Mouse (Mus musculus) mouse embryonic stem cell (cell line): ENCODE data around the gene Fv1.
"Not testable (repeated sequence)": the region's sequence is repeated elsewhere in the genome, so short reads cannot be mapped to it uniquely, and the experiment has no call there.

ENCODE experiments used
- in situ Hi-C, 2 experiments: fragments of 300-500 bp; cut with MboI; formaldehyde crosslinking; loops; 1 replicate in 1 of 2; 3 replicates in 1 of 2; pipeline ENCODE4 v1.14.3; 2019 to 2020; ENCODE audit warnings: low sequenced_read_pairs in 2 of 2, low pct_unique_long_range_greater_than_20kb in 1 of 2, mixed read lengths in 1 of 2; ENCODE audit not compliant: unreplicated experiment in 1 of 2

Fv1 gene

DNA sequence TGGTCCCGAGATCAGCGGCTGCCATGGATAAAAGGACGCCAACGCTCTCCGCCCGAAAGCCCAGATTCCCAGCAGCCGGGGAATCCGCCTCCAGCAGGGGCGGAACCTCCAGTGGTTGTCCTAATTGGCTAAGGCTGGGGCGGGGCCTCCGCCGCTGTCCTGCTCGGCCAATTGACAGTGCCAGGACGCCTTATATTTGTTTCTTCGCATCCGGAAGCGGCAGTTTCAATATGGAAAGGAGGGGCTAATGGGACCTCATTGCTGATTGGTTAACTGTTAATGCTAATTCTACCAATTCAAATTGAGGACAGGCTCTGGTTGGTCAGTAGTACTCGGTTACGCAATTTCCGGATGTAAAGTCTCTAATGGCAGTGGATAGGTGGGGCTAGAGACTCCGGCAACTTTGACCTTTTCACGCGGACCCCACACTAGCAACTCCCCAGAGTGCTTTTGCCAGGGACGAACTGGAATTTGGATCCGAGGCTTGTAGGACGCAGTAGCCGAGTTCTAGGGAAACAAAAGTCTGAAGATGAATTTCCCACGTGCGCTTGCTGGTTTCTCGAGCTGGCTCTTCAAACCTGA, at the start of gene Fv1, which contains the start of gene Miip:
TSS of gene Fv1 (plus strand) at position 530 of the 582 bp plus-strand sequence.
TSS of gene Miip (minus strand) at position 367 of the 582 bp plus-strand sequence.
- in situ Hi-C loops: no loop called here

DNA sequence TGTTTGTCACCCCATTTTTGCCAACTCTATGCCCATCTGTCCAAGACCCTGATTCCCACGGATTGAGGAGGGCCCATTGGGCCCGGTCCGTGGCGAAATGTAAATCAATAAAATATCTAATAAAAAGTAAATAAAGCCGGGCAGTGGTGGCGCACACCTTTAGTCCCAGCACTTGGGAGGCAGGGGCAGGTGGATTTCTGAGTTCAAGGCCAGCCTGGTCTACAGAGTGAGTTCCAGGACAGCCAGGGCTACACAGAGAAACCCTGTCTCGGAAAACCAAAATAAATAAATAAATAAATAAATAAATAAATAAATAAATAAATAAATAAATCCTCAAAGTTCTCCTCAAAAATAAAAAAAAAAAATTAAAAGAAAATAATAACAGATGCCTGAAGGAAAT, 49.1 kb upstream of the Fv1 start:
- in situ Hi-C loops: loop anchor here in 1 of 2 experiments (25.0 kb wide), 1 partner anchor 382 kb away; no protein-coding TSS in a partner anchor

DNA sequence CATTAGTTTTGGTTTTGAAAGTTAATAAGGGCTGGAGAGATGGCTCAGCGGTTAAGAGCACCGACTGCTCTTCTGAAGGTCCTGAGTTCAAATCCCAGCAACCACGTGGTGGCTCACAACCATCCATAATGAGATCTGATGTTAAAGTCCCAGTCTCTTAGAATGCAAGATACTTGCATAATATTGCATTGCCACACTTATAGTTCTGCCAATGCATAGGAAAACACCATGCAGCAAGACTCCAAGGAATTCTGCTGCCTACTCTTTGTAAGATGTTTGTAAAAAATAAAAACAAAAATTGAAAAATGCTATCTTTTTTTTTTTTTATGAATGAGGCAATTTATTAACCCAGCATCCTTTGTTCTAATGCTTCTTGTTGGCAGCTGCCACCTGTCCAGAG, 47.4 kb upstream of the Fv1 start:
- in situ Hi-C loops: loop anchor here in 1 of 2 experiments (25.0 kb wide), 1 partner anchor 384 kb away; no protein-coding TSS in a partner anchor

DNA sequence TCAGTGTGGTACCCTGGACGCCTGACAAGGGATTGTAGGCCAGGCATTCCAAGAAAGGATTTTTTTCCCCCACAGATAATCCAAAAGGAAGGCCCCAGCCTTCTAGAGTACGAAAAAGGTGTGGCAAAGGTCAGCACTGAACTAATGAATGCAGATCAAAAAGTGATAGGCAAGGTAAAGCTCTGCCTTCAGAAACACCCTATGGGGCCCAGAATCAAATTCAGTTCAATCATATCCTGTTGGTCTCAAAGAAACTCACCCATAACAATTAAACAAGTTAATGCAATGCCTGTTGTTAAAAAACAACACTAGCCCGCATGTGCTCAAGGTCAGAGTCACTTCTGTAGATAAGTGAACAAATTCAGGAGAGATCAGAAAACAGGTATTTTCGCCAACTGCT, 44.4 kb upstream of the Fv1 start:
- in situ Hi-C loops: loop anchor here in 1 of 2 experiments (25.0 kb wide), 1 partner anchor 387 kb away; no protein-coding TSS in a partner anchor

DNA sequence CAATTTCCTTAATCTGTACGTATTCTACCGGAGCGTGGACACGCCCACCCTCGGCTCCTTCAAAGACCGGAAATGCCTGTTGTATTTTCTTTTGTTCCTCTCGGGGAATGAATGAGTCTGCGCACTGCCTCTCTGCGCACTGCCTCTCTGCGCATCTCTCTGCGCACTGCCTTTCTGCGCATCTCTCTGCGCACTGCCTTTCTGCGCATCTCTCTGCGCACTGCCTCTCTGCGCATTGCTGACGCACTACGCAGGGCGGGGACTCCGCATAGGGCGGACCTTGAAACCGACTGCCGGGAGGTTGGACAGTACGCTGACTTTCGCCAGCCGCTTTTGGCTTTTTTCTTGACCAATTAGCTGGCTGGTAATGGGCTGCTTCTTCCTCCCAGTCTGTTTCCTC, 29.5 kb upstream of the Fv1 start:
- in situ Hi-C loops: not testable (repeated sequence)

DNA sequence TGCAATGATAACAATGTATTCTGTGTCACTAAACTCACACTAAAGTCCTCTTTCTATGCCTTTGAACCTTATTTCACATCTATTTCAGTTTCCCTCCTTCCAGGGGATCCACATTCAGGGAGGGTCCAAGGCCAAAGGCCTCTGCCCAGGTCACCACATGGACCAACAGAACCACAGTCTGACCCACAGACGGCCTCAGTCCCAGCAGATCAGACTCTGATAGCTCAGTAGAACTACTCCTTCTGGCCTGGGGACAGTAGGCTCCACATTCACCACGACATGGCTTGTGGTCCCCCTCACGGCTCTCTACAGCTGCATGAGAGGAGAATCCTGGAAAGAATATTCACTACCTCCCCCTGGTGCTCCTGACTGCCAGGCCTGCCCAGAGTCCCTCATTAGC, 25.9 kb upstream of the Fv1 start:
- in situ Hi-C loops: no loop called here

DNA sequence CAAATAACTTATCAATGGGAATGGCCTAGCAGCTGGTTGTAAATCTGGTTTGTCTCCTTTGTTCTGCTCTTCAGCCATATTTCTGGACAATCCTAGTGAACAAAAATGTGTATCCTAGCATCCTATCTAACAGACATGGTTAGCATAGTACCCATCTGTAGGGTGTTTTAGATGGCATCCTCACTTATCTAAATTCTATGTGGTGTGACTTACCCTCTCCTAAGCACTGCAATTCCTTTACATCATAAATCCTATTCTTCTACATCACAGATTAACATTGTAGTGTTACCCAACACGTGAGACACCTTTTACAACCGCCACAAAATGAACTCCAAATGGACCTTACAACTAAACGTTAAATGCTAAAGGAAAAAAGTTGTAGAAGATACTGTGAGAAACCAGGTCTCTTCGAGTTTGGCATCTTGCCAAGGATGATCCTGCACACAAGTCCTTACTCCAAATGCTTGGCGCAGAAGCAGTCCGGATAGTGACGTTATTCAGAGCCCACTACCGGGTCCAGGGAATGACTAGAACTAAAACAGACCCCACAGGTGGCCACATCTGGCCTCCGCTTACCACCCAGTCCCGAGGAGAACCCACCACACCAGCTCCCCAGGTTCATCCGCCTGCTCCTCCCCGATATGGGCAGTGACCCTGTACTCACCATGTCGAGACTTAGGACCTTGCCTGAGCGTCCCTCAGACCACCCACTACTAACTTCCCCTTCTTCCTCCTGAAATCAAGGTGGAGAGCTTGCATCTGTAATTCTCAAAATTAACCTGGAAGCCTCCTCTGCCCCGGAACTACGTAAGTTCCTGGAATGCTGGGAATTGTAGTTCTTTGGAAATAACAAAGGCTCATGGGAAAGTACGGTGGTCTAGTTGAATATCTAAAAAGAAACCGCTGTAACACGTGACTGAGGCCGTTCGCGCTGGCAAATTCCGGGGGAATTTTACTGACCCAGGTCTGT, 20.9 kb upstream of the Fv1 start, which contains the start of gene Zfp933:
TSS of gene Zfp933 (minus strand) at position 753 of the 970 bp plus-strand sequence.
- in situ Hi-C loops: no loop called here

DNA sequence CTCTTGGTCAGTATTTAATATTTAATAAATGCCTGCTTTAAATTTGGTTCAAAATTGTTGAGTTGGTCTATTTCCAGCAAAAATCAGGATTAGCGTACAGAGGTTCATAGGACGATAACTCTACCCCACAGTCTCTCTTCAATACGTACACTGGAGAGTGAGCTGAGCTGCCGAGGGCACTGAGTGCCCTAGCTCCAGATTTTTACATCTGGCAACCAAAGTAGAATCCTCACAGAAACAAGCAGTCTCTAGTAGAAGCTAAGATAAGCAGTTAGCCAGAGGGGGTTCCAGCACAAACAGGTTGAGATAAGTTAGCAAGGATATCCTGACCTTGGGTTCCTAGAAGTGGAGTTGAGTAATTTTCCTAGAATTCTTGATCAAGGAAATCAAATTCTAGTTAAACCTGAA, 20.2 kb upstream of the Fv1 start:
- in situ Hi-C loops: no loop called here

DNA sequence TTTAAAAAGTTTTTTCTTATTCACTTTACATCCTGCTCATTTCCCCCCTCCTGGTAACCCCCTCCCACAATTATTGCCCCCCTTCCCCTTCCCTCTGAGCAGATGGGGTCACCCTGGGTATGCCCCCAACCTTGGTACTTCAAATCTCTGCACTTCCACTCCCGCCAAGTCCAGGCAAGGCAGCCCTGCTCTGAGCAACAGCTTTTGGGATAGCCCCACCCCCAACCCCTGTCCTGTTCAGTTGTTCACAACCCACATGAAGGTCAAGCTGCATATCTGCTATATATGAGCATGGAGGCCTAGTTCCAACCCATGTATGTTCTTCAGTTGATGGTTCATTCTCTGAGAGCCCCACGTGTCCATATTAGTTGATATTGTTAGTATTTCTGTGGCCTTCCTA, 18.0 kb upstream of the Fv1 start:
- in situ Hi-C loops: no loop called here

DNA sequence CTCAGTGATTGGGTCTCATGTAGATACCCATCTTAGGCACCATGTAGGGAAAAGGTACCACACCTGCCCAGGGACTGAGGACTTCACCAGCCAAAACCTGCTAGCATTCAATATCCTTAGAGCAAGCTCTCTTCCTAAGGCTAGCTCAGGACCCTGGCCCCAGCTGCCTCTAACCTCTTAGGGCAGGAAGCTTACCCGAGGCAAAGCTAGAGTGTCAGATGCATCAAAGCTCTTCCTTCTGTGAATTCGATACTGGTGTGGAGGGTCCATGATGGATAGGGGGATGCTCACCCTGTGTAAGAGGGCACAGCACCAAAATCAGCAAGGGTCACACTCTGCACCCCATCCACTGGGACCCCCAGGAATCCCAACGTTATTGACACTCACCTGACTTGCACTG, 6.7 kb upstream of the Fv1 start:
- in situ Hi-C loops: no loop called here

DNA sequence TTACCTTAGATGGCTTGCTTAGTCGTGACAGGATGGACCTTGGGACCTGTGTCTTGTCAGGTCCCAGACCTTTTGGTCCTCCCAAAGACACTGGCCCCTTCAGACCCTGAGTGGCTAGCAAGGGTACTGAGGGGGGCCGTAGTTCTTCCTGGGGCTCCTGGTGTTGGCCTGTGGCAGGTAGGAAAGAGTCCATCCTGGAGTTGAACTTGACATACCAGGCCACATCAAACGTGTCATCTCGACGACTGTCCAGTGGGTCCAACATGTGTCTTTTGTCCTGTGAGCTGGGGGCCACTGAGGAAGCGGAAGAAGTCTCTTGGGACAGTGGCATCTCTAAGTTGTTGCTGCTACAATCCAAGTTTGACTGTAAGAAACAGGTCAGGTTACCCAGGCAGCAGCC, 3.1 kb upstream of the Fv1 start:
- in situ Hi-C loops: no loop called here

DNA sequence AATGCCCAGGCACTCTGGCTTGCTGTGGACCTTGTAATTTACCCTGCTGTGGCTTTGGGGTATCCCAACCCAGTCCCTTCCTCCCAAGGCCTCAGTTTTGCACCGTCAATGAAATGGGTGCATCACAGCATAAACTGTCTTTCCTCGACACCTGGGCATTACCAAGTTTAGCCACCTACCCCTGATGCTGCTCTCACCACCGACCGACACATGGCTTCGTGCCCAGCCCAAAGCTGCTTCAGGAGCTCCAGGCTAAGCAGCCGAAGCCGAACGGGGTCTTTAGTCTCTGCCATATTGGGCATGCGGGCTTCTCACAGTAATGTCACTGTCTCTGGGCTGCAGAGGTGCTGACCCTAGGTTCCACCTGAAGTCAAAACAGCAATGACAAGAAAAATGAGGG, 2.7 kb upstream of the Fv1 start:
- in situ Hi-C loops: no loop called here

DNA sequence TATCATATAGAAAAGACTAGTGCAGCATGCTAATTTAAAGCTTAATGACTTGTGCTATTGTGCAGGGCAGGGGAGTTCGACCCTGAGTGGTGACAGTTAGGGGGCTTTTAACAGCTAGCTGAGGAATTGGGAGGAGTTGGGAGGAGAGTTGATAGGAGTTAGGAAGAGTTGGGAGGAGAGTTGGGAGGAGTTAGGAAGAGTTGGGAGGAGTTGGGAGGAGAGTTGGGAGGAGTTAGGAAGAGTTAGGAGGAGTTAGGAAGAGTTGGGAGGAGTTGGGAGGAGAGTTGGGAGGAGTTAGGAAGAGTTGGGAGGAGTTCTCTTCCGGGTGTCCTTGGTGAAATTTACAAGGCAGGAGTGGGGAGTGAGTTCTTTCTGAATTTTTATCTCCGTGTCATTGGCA, 2.0 kb upstream of the Fv1 start:
- in situ Hi-C loops: not testable (repeated sequence)

DNA sequence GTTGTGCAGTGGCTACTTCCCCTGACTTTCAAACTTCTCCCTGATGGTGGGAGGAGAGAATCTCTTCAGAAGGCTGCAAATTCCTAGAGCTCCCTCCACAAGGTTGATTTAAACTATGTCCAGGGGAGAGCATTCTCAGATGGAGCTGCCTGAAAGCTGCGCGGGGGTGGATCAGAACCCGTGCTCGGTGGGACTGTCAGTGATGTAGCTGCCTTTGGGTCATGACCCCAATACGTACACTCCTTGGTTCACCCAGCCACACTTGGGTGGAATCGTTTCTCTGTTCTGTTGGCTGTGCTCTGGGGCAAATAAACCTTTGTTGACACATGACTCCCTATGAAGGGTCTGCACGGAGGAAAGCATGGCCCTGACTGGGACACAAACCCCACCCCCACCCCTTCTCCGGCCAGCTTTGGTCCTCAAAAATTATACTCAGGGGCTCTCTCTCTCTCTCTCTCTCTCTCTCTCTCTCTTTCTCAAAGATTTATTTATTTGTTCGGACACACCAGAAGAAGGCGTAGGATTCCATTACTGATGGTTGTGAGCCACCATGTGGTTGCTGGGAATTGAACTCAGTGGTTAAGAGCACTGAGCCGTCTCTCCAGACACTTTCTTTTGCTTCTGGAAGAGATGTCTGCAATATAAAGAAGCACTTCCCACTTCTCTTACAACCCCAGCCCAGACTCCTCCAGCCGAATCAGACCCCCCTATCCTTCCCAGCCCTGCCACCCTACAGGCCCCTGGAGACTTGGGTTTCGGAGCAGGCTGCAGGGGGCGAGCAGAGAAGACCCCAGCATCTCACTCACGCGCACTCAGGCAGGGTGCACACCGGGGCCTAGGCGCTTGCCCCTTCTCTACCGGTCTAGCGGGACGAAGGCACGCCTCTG, 973 bp upstream of the Fv1 start:
- in situ Hi-C loops: no loop called here

DNA sequence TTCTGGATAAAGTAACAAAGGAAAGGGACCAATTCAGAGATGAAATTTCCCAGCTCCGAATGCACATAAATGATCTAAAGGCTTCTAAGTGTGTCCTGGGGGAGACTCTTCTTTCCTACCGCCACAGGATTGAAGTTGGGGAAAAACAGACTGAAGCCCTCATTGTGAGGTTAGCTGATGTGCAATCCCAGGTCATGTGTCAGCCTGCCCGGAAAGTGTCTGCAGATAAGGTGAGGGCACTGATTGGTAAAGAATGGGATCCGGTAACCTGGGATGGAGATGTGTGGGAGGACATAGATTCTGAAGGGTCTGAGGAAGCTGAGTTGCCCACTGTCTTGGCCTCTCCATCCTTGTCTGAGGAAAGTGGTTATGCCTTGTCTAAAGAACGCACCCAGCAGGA, 459 bp downstream of the Fv1 start:
- in situ Hi-C loops: no loop called here

DNA sequence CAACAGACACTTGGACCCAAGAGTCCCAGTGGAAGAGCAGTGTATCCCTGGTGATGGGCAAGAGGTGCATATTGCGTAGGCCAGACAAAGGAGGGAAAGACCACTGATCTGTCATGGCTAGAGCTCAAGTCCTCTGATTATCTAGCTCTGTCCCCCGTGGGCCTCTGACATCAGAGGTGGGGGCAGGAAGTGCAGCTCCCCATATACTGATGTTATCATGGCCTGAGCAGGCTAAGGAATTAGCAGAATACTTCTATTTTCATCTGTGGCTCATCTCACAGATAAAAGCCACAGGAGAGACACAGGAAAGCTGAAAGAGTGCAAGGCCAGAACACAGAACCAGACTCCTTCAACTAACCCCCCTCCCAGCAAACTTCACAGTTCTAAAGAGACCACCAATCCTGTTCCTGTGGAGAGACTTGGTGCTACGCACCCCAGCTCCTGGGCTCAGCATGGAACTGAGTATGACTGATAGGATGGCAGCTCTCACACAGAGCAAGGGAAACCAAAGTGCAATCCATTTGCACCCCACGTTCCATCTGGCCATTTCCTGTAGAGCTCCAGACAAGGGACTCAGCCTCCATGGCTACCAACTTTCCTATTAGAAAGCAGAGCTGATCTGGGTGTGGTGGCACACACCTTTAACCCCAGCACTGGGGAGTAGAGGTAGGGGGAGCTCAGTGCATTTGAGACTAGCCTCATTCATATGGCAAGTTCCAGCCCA, 7.2 kb downstream of the Fv1 start:
- in situ Hi-C loops: no loop called here

DNA sequence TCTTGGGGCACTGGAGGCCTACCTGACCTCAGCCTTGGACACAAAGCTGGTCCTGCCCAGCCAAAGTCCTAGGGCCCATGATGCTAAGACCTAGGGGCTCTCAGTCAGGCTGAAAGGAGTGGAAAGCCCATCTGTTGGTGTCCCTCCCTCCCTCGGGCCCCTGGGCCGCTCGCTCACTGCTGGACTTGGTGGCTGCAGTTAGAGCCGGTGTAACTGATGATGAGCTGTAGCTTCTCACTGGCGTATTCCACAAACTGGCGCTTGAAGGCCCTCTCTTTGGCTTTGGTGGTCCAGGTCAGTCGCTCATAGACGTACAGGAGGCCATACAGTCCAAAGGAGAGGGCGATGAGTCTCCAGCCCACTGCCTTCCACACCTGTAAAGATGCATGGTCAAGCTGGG, 9.8 kb downstream of the Fv1 start:
- in situ Hi-C loops: no loop called here

DNA sequence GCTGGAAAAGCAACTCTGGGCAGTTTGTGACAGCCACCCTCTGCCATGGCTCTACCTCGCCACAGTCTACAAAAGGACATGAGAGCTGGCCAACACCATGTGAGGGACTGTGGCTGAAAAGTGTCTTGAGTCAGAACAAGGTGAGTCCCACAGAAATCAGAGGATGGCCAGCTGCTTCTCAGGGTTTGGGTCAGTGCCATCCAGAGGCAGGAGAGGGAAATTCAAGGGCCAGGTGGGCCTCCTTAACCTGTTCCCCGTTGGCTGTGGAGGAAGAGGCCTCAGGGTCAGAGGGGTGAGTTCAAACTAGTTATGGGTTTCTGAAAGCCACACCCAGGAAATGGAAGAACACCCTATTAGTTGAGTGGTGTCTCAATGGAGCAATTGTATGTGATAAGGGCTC, 10.7 kb downstream of the Fv1 start:
- in situ Hi-C loops: no loop called here
